Mouse (Mus musculus) CD4-positive, CD25-positive, alpha-beta regulatory T cell, adult 2 months (primary cell): ENCODE measurements at regions not wholly inside any gene's neighbourhood (a gene's known extent, or its start where the extent isn't known, plus 50 kb on each side); places are given as distances from the start of the nearest gene placed in this dataset.
A peak's percentile ranks its signal among the peaks of the same experiment; 100 is the strongest.

Experiments
- DNase-seq: peaks from one replicate; pipeline ENCODE4 v3.0.0-alpha.2; 2012; ENCODE audit warnings: low read depth, low spot score

GRCm38 (mm10) chr2:57772315-57772714 is 225.4 kb upstream of the Galnt5 start:
- peak; percentile 18 for DNase-seq

- no peak for DNase-seq
Observed at GRCm38 (mm10) chr2:57776154-57776553, 221.5 kb upstream of the Galnt5 start.

- no peak for DNase-seq
Observed at GRCm38 (mm10) chr2:57780836-57781235, 216.8 kb upstream of the Galnt5 start.

- DNase-seq, result no peak
Observed at GRCm38 (mm10) chr2:57793519-57794296, 204.0 kb upstream of the Galnt5 start.

GRCm38 (mm10) chr2:57799279-57799678 is 198.4 kb upstream of the Galnt5 start:
- DNase-seq, result no peak

GRCm38 (mm10) chr2:57807911-57808310 is 189.8 kb upstream of the Galnt5 start:
- DNase-seq, result no peak

GRCm38 (mm10) chr2:57812996-57813395 is 184.7 kb upstream of the Galnt5 start:
- no peak for DNase-seq

GRCm38 (mm10) chr2:57820343-57820742 is 177.3 kb upstream of the Galnt5 start:
- no peak for DNase-seq

GRCm38 (mm10) chr2:57820923-57821322 is 176.8 kb upstream of the Galnt5 start:
- no peak for DNase-seq

GRCm38 (mm10) chr2:57828284-57828683 is 169.4 kb upstream of the Galnt5 start:
- no peak for DNase-seq

GRCm38 (mm10) chr2:57832565-57833355 is 164.9 kb upstream of the Galnt5 start:
- DNase-seq, result peak; percentile 37

GRCm38 (mm10) chr2:57845135-57845534 is 152.5 kb upstream of the Galnt5 start:
- no peak for DNase-seq

GRCm38 (mm10) chr2:57847707-57848106 is 150.0 kb upstream of the Galnt5 start:
- DNase-seq, result no peak

GRCm38 (mm10) chr2:57849338-57850057 is 148.2 kb upstream of the Galnt5 start:
- DNase-seq, result no peak

GRCm38 (mm10) chr2:57850058-57850400 is 147.7 kb upstream of the Galnt5 start:
- no peak for DNase-seq

GRCm38 (mm10) chr2:57856524-57857107 is 141.1 kb upstream of the Galnt5 start:
- no peak for DNase-seq

GRCm38 (mm10) chr2:57865289-57865688 is 132.4 kb upstream of the Galnt5 start:
- DNase-seq, result no peak

- DNase-seq, result no peak
Observed at GRCm38 (mm10) chr2:57868046-57868445, 129.6 kb upstream of the Galnt5 start.

- DNase-seq, result no peak
Observed at GRCm38 (mm10) chr2:57900168-57900567, 97.5 kb upstream of the Galnt5 start.

GRCm38 (mm10) chr2:57900580-57901247 is 97.0 kb upstream of the Galnt5 start:
- no peak for DNase-seq

- DNase-seq, result no peak
Observed at GRCm38 (mm10) chr2:57905184-57905583, 92.5 kb upstream of the Galnt5 start.
